Mouse (Mus musculus) gastrocnemius, postnatal 10 days (tissue): ENCODE measurements around the gene Map3k6. TPM values are rescaled to one million over a fixed set of nuclear protein-coding genes. Genes with fewer than 3 reads are reported as not detected.

ENCODE experiments used
- DNase-seq: peaks from one replicate; pipeline ENCODE4 v3.0.0; 2021; ENCODE audit warnings: mixed read lengths
- microRNA-seq, 2 experiments: library from miRNA; unstranded; fragments of <30 nt; microRNA quantifications; one replicate each; pipeline ENCODE4 v1.2.0; 2021
- total RNA-seq, 2 experiments: library from RNA; stranded (reverse); gene quantifications; 2 replicates each; pipeline ENCODE4 v1.2.3; 2021

Map3k6 gene
- total RNA-seq, 2 experiments from 2014 or later = 2.1 to 5.5 TPM

GRCm38 (mm10) chr4:133285299-133285698 is 44.7 kb downstream of the Map3k6 start:
- no peak for DNase-seq

GRCm38 (mm10) chr4:133285950-133286349 is 45.3 kb downstream of the Map3k6 start:
- no peak for DNase-seq

GRCm38 (mm10) chr4:133286476-133287077 is 46.0 kb downstream of the Map3k6 start:
- no peak for DNase-seq

- DNase-seq = no peak
Measured at GRCm38 (mm10) chr4:133291255-133291654, 50.6 kb downstream of the Map3k6 start.

DNA sequence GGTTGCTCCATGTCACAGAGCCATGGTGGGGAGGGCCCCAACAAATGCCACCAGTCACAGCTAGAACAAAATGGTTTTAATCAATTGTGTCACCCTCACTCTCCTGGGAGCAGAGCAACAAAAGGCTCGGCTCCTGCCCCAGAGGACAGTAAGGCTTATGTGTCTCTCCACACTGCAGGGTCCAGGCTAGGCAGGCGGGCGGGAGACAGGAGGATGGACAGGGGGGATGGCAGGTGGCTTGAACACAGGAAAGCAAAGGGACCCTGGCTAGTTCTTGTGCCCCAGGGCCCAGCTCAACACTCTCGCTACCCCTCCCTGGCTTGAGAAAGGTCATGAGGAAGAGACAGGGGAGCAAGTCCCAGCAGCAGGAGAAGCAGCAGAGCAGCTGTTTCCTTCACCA is 51.8 kb downstream of the Map3k6 start:
- DNase-seq = no peak

DNA sequence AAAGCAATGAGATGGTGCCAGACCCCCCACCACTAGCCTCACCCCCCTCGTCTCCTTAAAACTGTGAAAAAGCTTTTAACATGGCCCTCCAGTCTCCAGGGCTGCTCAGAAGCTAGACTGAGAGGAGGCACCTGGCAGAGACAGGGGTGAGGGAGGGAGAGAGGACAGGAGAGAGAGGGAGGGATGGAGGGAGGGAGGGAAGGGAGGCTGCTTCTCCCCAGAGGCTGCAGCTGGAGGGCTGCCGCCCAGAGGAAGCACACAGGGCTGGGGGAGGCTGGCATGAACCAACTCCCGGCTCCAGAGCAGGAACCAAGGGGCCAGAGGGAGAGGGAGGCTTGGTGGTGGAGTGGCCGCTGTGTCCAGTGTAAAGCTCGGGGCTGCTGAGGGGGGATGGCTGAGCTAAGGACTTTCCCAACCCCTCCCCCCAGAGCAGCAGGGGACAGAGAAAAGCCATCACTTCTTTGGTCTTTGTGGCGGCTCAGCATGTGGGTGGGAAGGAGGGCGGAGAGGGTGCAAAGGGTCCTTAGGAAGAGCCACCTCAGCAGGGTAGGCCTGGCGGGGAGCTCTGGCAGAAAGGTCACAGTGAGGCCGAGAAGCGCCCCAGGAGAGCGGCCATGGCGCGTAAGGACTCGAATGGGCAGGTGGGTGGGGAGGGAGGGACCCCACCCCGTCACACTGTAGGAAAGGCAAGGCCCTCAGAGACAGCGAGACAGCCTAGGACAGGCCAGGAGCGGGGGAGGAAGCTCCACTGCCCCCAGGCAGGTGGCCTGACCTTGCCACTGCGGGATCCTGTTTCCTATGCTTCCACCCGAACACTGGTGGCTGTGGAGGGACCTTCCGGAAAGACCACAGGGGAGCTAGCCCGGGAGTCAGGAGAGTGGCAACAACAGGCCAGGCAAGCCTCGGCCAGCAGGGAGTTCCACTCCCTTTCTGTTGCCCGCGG is 52.6 kb downstream of the Map3k6 start:
- no peak for DNase-seq

- no peak for DNase-seq
Measured at GRCm38 (mm10) chr4:133294084-133294483, 53.5 kb downstream of the Map3k6 start.

DNA sequence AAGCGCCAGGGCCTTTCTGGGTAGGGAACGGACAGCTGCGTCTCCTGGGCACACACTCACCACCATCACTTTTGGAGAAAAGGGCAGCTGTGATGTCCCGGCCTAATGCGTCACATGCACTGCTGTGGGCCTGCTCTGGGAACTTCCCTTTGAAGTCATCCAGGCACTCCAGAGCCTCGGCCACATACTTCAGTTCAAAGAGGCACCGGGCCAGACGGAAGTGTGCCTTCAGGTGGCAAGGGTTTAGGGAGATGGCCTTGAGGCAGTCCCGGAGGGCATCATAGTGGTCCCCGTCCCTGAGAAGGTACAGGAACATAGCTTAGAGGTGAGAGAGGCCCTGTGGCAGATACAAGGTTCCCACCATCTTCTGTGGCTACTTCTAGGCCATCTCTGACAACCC is 56.7 kb downstream of the Map3k6 start:
- DNase-seq = no peak

DNA sequence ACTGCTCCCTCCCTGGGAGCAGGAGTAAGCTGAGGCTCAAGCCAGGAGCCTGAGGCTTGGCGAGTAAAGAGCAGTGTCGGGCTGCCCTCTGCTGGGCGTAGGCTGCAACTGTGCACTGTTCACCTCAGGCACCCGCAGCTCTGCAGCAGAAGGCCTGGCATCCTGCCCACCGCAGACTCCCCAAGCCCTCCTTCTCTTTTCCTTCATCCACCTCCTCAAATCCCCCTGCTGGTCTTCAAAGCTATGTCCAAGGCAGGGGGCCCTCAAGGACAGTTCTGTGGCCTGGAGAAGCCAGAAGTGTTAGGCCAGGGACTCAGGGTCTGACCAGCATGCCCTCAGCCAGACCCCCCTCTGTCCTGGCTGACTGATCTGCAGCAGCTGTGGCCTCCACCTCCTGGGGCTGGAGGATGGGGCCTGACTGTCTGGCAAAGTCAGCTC is 57.2 kb downstream of the Map3k6 start:
- peak; percentile 91 for DNase-seq

DNA sequence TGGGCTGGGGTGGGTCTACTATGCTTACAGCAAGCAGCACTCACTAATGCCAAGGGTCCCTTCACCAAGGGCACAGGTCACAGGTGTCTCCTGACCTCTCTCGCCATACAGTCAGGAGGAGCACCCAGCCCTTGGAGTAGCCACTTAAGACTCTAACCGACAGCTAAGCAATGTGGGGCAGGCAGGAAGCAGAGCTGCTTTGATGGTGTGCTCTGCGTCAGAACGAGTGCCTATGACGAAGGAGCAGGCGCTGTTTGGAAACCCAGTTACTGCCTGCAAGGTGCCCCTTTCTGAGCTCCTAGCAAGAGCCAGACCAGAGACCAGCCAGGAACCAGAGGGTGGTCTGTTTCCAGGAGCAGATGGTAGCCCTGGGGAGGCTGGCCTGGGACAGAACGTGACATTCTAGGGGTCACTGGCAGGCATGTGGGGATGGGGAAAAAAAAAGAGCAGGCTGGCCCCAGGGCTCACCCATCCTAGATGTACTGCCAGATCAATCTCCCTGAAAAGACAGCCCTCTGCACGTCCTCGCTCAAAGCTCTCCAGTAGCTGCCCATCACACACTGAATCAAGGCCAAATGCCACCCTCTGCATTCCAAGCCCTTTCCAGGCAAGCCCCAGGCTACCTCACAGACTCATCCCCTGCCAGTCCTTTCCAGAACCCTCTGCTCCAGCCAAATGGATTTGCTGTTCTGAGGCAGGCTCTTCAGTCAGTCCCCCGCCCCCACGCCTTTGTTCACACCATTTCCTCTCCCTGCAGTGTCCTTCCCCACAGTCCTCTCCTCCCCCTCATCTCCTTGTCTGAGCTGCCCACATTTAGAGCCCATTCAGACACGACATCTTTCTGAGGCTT is 58.1 kb downstream of the Map3k6 start:
- peak; percentile 18 for DNase-seq

DNA sequence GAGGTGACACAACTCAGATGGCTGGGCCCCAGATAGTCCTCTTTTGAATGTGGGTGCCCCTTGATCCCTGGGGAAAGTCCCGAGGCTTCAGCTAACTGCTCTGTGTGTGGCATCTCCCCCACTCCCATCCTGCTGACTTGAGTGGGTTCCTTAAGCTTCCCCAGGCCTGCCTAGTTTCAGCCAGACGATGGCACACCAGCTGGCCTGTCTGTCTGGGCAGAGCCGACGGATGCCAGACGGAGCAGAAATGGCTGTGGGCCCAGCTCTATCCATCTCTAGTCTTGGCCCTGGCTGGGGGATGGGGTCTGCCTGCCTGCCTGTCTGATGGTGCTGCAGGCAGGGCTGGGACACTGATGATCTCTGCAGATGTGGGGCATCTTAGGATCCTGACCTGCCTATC is 59.1 kb downstream of the Map3k6 start:
- DNase-seq = no peak

- DNase-seq = no peak
Measured at GRCm38 (mm10) chr4:133300421-133300820, 59.8 kb downstream of the Map3k6 start.

GRCm38 (mm10) chr4:133301802-133302201 is 61.2 kb downstream of the Map3k6 start:
- DNase-seq = peak; percentile 80

Small RNAs within 50 kb of the gene (microRNA-seq; reads per million reads assigned to microRNA genes)
- gene Mir7017 = 1.9 to 2.3 reads per million in 2 experiments

Other genes with a start within 250 kb of the Map3k6 start
- 10 to 100 TPM; 58.2 to 82.8 TPM for gene Ahdc1, start 229.6 kb upstream of the Map3k6 start, total RNA-seq
- gene Wasf2, start 110.3 kb upstream of the Map3k6 start, total RNA-seq = 10 to 100 TPM; 73.1 to 88.7 TPM
- not detected for gene Cd164l2, start 28.7 kb upstream of the Map3k6 start, total RNA-seq
- not detected for gene Gpr3, start 28.3 kb upstream of the Map3k6 start, total RNA-seq
- 1 to 10 TPM; 1.1 to 1.4 TPM for gene Sytl1, start 22.3 kb downstream of the Map3k6 start, total RNA-seq
- gene Tmem222, start 37.0 kb downstream of the Map3k6 start, total RNA-seq = 10 to 100 TPM; 23.6 to 25.9 TPM
- gene Wdtc1, start 112.7 kb downstream of the Map3k6 start, total RNA-seq = 10 to 100 TPM; 48.9 to 49.0 TPM
- 10 to 100 TPM; 17.0 to 22.7 TPM for gene Slc9a1, start 128.9 kb downstream of the Map3k6 start, total RNA-seq
- under 1 TPM; 0.18 to 0.38 TPM for gene Tent5b, start 239.3 kb downstream of the Map3k6 start, total RNA-seq